Mouse (Mus musculus): ENCODE measurements around the gene Cdk5r2.
A peak's percentile ranks its signal among the peaks of the same experiment; 100 is the strongest.

The Cdk5r2 gene

DNA sequence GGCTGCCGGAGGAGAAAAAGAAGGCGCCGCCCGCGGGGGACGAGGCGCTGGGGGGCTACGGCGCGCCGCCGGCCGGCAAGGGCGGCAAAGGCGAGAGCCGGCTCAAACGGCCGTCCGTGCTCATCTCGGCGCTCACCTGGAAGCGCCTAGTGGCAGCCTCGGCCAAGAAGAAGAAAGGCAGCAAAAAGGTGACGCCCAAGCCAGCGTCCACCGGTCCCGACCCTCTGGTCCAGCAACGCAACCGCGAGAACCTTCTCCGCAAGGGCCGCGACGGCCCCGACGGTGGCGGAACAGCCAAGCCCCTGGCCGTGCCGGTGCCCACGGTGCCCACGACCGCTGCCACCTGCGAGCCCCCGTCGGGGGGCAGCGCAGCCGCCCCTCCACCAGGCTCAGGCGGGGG lies 422 bp downstream of the Cdk5r2 start:
- DNase-seq = no peak

DNA sequence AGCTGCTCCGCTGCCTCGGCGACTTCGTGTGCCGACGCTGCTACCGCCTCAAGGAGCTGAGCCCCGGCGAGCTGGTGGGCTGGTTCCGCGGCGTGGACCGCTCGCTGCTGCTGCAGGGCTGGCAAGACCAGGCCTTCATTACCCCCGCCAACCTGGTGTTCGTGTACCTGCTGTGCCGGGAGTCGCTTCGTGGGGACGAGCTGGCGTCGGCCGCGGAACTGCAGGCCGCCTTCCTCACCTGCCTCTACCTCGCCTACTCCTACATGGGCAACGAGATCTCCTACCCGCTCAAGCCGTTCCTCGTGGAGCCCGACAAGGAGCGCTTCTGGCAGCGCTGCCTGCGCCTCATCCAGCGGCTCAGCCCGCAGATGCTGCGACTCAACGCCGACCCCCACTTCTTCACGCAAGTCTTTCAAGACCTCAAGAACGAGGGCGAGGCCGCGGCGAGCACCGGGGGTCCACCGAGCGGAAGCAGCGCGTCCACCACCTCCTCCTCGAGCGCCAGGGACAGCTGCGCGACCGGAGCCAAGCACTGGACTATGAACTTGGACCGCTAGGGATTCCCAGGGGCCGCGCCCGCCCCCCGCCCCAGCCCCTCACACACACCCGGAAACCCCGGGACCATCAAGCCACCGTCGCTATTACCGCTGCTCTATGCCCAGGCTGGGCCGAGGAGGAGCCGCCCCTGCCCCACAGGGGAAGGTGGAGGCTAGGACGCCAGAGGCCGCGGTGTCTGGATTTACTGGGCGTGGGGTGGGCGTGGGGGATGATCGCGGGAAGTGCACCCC lies 1.1 kb downstream of the Cdk5r2 start:
- peak; percentile 57 for DNase-seq

GRCm38 (mm10) chr1:74856439-74856720 lies 1.6 kb downstream of the Cdk5r2 start:
- DNase-seq = peak; percentile 55

DNA sequence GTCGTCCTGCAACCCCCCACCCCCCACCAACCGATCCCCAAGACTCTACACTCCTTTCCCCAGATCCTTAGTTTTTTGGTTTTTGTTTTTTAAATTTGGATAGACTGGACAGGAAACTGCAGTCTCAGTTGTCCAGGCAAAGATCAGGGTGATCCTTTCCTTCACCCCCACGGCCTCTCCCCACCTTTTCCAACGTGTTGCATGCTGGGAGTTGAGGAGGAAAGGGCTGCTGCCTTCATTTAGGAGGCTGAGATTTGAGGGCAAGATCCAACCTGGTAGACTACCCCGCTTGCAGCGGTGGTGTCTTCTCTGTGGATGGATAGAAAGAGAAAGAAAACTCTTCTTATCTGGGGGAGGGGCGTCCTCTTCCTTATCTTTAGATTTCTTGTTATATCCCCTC lies 2.1 kb downstream of the Cdk5r2 start:
- peak; percentile 66 for DNase-seq

- peak; percentile 50 for DNase-seq
Observed at GRCm38 (mm10) chr1:74857201-74857600, 2.5 kb downstream of the Cdk5r2 start.

DNA sequence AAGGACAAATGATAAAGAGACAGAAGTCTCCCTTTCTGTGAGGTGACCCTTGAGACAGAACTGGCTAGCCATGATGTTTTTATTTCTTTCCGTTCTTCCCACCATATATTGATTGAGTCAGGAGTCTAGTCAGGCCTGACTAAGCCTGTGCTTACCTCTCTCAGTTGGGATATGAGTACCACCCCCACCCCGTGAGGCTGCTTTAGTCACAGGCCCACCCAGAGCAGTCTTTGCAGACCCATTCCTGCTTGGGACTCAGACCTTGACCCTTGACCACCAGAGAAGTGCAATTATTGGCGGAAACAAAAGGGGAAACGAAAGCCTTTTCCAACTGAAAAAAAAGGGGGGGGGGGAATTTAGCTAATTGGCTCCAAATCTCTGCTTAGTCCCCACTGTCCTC lies 2.9 kb downstream of the Cdk5r2 start:
- DNase-seq = peak; percentile 62

GRCm38 (mm10) chr1:74858171-74858719 lies 3.5 kb downstream of the Cdk5r2 start:
- peak; percentile 98 for DNase-seq

GRCm38 (mm10) chr1:74858805-74859204 lies 4.1 kb downstream of the Cdk5r2 start:
- no peak for DNase-seq

- peak; percentile 41 for DNase-seq
Observed at GRCm38 (mm10) chr1:74859223-74859984, 4.7 kb downstream of the Cdk5r2 start.

- no peak for DNase-seq
Observed at GRCm38 (mm10) chr1:74861783-74862182, 7.0 kb downstream of the Cdk5r2 start.

DNA sequence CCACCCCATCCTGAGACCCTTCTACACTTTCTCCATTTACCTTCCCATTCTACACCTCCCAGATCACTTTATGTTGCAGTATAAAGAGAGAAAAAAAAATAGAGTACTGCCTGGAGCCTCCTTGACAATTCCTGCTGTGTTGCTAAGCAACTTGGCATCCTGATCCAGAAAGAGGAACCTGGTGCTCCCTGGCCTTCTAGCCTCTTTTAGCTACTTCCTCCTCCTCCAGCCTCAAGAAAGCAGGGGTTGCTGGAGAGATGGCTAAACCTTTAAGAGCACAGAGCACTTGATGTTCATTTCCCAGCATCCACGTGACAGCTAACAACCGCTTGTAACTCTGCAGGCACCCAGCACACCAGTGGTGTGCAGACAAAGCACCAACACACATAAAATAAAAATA lies 17.5 kb downstream of the Cdk5r2 start:
- no peak for DNase-seq

GRCm38 (mm10) chr1:74877199-74877598 lies 22.5 kb downstream of the Cdk5r2 start:
- DNase-seq = no peak

DNA sequence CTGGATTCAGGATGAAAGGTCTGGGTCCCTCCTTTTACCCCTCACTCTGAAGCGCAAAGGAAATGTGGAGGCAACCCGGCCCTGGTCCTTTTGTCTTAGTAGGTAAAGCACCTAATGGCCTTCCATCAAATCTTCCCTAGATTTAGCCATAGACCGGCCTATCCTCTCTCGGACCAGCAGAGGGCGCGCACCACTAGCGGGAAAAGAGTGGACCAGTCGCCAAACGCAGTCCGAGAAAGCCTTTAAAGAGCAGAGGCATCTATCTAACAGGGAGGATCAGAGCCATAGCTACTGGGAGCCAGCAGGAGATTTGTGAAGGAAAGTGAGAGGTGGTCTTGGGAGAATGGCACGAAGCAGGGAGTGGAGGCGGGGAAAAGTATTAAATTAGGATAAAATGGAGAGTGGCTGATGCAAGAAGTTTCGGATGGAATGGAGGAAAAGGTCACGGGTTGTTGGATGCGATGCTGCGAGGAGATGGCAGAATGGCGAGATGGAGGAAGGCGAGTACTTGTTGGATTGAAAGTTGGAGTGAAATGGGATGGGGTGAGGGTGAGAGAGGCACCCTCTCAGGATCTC lies 26.1 kb downstream of the Cdk5r2 start:
- peak; percentile 84 for DNase-seq

DNA sequence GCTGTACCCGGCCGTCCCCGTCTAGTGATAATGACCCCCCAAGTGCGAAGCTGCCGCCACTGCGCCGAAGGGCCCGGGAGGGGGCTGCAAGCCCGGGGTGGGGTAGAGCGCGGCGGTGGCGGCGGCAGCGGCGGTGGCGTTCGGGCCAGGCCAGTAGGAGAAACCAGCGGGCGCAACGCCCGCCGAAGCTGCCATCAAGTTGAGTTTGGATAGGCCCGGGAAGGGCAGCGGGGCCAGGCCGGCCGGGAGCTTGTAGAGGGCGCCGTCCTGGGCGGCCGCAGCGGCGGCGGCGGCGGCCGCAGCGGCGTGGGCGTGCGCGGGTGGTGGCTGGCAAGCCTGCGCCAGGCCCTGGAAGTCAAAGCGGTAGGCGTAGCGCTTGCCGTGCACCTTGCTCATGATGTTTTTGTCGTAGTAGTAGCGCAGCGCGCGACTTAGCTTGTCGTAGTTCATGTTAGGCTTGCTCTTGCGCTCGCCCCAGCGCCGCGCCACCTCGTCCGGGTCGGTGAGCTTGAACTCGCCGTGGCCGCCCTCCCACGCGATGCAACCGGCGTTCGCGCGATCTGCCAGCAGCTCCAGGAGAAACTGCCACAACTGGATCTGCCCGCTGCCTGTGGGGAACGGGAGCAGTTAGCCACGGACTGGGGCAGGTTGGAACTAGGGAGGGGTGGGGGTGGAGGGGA lies 27.5 kb downstream of the Cdk5r2 start:
- no peak for DNase-seq

DNA sequence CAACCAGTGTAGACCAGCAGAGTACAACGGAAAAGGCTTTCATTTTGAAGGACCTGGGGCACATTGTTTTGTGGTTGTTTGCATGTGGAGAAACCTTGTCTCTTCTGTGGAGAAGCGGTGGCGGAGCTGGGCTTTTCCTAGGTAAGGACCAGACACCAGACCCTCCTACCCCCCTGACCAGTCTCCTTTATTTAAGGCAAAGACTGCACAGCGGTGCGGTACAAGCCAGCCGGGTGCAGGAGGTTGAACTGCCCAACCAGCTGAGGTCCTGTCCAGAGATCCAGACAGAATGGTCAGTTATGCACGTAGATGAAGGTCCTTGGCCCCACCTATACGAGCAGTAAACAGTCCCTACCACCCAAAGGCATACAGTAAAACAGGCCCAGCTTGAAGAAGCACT lies 28.1 kb downstream of the Cdk5r2 start:
- DNase-seq = no peak

DNA sequence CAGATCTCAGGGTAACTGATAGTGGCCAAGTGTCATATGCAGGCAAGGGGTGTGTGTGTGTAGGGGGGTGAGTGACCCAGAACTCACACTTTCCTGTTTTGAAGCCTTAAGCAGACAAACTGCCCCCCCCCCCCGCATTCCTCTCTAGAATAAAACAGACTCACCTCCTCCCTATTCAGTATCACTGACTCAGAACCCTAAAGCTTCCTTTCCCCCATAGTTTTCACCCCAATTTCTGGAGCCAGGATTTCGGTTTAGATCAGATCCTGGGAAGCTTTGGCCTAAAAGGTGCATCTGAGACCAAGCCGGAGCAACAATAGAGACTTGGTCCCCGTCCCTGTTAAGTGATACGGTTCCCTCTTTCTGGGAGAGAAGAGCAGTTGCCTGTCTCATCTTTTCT lies 28.7 kb downstream of the Cdk5r2 start:
- no peak for DNase-seq

GRCm38 (mm10) chr1:74884196-74885141 lies 29.7 kb downstream of the Cdk5r2 start:
- DNase-seq = no peak

GRCm38 (mm10) chr1:74885369-74886042 lies 30.8 kb downstream of the Cdk5r2 start, which contains the start of gene Fev:
TSS of gene Fev (minus strand) at chr1:74885419.
- DNase-seq = no peak

GRCm38 (mm10) chr1:74891513-74891912 lies 36.8 kb downstream of the Cdk5r2 start:
- DNase-seq = no peak

DNA sequence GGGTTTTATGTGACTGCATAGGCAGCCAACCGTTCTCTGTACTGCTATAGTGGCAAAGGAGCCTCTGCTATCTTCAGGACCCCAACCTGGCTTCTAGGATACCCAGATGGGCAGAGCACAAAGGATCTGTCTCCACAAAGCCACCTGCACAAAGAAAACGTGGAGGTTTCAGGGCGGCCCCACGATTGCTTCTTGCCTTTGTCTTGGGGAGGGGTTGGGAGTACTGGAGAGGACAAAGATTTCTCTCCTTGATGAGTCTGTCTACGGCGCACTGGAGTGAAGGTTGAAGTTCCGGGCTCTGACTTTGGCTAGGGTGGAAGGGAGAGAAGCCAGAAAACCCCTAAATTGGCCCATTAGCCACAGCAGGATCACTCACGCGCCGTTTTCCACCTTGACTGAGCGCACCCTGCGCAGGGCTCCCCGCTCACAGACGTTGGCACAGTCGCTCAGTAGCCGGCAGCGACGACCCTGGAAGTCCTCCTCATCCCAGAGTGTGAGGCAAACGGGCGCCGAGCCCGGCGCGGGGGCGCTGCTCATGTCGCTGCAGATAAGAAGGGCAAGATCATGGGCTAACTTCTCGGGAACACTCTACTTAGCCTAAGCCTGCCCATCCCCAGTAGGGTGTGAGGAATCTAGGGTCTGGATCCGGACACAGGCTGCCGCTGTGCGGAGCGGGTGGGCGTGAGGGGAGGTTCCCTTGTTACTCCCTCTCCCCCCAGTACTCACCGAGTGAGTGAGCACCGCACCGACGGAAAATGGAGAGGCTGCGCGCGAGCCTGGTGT lies 37.8 kb downstream of the Cdk5r2 start:
- no peak for DNase-seq

All from cerebellum, adult 9-10 months (tissue).